Mouse (Mus musculus) fat pad, adult 2 months (tissue): ENCODE results near the gene Ugt1a9.

ENCODE experiments used
- DNase-seq: peaks from one replicate; pipeline ENCODE4 v3.0.0-alpha.2; 2011; ENCODE audit warnings: low read depth, low spot score; ENCODE audit errors: extremely low read depth

The Ugt1a9 gene

DNA sequence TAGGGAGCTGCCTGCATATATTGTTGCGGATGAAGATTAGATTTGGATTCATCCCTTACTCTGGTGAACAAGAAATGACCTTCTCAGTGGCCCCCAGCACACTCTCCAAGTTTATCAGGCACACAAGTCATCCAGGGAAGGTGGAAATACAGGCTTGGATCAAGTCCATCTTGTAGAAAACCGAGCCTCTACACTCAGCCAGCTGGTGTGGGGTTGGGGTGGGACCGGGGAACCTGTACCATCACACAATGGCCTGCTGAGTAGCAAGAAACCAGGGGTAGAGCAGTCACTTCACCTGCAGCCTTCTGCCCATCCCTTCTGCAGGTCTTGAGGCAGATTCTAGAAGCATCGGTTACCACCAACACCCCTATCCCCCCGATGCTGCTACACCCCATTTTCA is 164.0 kb downstream of the Ugt1a9 start:
- DNase-seq = no peak

DNA sequence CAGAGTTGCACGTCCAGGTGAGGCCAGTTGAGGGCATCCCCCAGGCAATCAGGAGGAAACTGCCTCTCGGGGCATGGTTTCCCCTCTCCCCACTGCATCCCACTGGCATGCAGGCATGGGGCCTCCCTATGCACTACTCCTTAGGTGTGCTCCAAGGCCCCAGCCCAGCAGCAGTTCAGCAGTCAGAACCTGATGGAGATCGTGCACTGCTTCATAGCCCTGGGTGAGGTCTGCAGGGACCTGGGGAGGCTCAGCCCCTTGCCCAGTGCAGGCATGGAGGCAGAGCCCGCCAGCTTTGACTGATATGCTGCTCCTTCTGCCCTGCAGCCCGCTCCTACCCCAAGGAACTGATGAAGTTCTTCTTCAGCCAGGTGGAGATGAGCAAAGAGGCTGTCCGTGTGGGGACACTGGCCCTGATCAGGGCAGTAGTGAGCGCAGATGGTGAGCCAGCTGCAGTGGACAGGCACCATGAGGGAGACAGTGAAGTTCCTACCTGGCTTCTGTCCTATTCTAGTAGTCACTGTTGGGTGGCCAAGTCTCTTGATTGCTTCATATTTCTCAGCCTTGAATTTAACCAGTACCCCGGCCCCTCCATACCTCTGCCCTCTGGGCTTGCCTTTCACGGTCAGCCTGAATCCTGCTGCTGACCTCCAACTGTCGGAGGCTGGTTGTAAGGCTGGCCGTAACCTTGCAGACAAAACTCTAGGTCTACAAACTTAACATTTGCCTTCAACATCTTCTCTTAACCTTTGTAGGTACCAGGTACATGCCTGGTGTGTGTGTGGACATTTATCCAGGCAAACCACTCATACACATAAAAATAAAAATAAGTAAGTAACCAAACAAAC is 164.7 kb downstream of the Ugt1a9 start:
- DNase-seq = no peak

DNA sequence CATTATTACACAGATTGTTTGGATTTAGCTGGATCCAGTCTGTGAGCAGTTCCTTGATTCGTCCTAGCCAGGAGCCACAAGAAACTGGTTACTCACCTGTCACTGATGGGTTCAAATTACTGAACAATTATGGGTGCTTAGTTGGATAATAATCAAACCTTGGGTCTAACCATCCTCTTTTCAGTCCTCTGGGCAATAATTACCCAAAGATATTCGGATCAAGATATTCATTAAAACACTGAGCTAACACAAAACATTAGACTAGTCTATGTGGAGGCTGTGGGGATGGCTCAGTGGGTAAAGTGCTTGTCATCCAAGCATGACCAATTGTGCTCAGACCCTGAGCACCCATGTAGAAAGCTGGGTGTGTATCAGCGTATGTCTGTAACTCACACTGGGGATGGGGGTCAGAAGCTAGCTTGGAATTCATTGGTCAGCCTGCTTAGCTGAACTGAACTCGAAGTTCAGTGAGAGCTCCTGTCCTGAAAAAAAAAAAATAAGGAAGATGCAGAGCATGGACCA is 165.4 kb downstream of the Ugt1a9 start:
- no peak for DNase-seq

DNA sequence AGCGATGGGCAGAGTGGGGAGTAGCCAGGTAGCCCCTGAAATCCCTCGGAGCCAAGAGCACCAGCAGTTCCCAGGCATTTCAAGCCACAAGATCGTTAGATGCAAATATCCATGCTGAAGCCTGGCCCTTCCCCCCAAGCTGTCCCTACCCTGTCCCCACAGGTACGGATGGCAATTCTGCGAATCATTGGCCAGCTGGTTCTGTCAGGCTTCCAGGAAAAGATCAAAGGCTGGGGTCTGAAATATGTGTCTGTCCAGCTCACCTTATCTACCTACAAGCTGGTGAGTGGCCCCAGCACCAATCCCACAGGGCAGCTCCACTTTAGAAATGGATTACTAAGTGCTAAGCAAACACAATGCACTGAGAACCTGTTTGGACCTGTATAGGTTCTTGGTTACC is 166.7 kb downstream of the Ugt1a9 start:
- DNase-seq = no peak

DNA sequence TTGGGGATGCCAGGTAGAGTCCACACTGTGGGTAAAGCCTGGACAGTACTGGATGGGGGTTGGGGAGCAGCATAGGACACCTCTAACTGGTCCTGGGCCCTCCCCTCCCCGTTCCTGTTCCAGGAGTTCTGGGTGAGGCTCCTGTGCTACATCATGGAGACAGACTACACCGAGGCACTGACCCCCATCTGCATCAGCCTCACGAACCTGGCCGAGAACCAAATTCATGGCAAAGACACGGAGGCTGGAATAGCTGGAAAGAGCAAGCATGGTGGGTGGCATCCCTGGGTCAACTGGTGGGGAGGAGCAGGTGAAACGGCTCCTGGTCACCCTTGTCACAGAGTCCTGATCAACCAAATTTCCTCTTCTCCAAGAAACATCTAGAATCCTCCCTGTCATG is 168.2 kb downstream of the Ugt1a9 start:
- DNase-seq = no peak

DNA sequence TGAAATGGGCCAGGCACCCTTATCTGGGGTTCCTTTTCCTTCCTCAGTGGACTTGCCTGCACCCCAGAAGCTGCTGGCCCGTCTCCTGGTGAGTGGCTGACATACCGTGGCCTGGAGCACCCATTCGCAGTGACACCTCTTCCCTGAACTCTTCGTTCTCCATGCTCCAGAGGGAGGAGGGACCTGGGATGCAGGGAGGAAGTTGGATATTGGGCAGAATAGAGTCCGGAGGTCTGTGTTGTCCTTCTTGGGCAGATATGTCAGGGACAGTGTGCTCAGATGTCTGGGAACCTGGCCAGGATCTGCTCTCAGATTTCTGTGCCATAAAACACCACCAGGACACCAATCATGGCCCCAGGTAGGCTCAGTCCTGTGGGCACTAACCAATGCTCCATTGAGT is 169.5 kb downstream of the Ugt1a9 start:
- DNase-seq = no peak

DNA sequence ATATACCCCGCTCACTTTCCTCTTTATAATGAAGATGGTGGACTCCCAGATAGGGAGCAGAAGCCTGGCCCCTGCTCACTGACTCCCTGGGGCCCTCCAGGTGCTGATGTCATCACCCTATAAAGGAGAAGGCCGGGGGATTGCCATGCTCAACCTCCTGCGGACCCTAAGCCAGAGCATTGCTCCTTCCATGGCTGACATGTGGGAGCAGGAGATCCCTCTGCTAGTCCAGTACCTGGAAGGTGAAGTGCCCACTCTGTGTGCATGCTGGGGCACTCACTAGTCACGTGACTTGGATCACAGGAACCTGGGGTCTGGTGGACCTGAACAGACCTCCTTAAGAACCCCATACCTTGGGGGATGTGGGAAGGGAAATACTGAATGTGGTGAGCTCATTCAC is 170.0 kb downstream of the Ugt1a9 start:
- no peak for DNase-seq

DNA sequence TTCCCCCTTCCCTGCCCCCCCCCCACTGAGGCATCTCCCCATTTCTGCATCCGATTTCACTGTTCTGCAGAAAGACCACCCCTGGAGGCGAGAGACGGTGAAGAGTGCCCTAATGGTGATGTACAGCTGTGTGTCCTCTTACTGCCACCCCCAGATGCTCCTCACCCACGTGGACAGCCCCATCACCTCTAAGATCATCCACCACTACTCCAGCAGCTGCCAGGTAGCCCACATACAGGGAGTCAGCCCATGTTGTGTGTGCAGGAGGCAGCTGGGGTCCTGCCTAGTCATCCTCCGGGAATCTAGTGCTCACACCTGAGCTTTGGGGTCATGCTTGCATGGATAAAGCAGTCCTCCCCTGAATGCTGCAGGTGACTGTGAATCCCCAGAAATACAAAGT is 173.3 kb downstream of the Ugt1a9 start:
- DNase-seq = no peak

DNA sequence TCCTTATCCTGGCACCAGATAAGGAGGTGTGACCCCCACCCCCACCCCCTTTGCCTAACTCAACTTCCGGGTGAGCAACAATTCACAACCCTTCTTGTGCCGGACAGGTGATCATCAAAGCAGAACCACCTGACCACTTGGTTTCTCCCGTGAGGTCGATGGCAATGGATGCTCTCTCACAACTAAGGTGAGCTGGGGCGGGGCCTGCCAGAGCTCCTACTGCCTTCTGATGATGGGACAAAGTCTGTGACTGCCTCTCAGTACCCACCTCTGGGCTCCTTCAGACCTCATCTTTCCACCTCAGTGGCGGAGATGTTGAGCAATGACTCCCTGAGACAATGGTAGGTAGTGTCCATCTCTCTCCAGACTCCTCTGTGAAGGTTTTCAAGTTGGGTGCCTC is 175.3 kb downstream of the Ugt1a9 start:
- DNase-seq = no peak

DNA sequence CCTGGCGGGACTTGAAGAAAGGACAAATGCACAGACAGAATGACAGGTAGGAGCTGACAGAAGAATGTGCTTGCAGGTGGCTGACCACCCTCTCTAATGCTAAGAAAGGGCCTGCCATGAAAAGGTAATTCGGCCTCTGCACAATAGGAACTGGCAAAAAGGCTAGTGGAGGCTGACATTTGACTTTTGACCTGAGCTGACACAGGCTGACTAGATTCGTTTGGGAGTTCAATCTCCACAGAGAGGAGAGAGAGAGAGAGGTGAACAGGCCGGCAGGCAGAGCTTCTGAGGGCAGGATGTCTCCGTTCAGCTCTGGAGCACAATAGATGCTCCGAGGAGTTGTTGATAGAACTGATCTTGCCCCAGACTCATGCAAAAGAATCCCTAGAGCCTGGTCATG is 175.8 kb downstream of the Ugt1a9 start:
- no peak for DNase-seq

DNA sequence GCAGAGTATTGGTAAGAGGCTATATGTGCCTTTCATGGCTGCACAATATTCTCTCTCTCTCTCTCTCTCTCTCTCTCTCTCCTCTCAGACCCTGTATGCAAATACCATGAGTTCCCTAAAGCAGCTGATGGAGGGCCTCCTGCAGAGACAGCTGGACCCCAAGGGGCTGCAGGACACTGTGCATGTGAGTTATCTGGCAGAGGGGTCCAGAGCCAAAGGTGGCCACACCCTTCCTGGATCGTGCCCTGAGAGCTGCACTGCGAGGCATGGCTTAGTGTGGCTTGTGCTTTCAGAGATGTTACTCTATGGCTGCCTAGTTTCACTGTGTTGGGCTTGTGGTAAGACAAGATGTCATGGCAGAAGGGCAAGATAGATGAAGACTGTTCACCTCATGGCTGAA is 177.1 kb downstream of the Ugt1a9 start:
- no peak for DNase-seq

DNA sequence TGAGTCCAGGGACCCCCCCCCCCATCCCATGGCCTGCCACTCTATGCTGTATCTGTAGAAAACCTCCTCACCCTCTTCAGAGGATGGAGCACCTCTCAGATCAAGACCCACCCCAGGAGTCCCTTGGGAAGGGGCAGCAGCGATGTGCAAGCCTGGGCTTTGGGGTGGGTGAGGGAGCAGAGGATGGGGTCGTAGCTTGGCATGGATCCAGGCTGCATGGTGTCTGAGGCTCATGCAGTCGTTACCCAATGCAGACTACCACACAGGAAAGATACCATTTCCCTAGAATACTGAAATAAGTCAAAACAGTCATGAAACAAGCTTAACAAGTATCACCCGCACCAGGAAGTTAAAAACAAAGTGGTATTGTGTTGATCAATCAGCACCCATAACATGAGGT is 178.1 kb downstream of the Ugt1a9 start:
- no peak for DNase-seq

DNA sequence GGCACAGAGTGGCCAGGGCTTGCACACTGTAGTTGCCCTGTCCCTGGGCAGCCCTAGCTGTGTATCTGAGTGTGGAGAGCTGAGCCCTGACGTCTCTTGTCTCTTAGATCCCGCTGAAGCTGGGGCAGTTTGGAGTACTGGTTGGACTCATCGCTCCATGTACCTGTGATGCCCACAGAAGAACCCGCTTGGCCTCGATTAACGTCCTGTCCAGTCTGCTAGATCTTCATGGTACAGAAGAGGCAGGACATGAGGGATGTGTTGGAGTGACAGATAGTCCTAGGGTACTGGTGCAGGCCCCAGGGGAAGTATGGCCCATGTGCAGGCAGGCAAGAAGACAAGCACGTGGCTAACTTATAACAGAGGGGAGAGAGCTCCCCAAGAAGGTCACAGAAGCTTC is 179.0 kb downstream of the Ugt1a9 start:
- no peak for DNase-seq

DNA sequence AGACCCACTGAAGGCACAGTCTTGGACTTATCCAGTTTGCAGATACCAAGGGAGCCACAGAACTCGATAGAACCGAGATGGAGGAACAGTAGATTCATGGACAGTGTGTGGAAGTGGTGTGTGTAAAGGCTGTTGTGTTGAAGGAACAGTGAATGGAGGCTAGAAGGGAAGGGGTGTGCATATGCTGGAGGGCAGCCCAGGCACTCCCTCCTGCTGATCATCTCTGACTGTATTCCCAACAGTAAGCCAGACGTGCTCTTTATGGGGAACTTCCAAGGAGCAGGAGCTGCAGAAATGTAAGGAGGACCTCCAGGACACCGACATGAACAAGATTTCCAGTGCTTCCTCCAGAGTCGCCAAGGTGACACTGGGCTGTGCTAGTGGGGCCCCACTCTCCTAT is 179.4 kb downstream of the Ugt1a9 start:
- no peak for DNase-seq

DNA sequence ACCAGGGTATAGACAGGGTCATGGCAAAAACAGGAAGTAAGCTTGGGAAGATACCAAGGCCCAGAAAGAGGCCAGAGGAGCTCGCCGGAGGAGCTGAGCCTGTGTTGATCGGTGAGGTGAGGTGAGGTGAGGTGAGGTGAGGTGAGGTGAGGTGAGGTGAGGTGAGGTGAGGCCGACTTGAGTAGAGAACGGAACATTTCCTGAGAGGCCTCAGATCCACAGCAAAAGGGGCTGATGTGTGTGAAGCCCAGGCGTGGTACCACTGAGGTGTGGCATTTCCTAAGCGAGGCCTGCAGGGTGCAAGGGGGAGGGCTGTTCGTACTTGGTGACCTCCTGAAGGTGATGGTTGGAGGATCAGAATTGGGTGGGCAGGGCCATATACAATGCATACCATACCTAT is 182.5 kb downstream of the Ugt1a9 start:
- no peak for DNase-seq

DNA sequence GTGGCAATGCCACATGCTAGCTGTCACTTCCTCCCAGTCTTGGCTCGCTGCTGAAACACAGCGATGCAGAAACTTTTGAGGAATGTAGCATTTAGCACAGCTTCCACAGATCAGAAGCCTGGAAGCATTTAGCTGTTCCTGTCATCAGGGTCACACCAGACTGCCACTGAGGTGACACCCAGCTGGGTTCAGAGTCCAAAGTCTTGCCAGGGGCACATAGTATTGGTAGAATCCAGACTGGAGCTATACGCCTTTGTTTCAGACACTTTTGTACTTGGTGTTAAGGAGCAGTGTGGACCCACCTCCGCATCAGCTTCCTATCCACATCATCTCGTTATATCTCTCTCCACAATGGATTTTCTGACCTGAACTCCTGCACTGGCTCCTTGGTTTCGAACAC is 182.9 kb downstream of the Ugt1a9 start:
- no peak for DNase-seq

DNA sequence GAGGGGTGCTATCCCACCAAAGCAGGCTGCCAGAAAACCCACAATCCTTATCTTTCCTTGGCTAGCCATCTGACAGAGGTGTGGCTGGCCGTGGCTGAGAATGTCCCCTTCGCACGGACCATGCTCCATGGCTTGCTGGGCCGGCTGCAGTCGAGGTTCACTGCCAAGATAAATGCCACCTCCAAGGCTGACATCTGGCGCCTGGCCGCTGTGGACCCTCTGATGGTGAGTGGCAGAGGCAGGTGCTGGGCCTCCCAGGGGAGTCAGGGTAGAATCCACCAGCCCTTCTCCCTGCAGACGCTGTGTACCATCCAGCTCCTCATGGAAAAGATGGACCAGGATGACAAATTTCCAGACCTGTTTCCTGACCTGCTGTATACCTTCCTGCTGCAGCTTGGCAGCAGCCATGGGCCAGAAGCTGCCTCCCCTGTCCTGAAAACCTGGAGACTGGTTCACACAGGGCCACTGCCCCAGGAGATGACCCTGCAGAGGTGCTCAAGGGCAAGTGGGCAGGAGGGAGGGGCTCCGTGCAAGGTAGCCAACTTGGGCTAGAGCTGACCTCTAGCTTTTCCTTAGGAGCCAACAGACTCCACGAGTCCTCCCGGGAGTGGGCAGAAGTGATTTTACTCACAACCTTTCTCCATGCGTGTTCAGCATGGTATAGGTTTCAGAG is 184.3 kb downstream of the Ugt1a9 start:
- no peak for DNase-seq

DNA sequence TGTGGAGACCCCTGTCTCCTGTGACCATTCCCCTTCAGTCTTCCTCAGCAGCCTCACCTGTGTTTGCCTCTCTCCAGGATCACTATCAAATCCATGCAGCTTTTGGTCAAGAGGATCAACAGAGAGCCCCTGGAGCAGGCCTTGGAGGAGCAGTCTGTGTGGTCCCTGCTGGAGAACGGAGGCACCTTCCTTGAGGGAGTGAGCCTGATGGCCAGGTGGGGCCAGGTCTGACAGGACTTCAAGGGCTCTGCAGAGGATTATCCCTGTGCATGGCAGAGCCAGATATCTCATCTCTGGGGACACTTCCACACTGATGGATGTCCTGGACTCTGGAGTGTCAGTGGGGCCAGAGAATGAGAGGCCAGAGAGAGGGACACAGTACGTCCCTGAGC is 184.9 kb downstream of the Ugt1a9 start:
- no peak for DNase-seq

DNA sequence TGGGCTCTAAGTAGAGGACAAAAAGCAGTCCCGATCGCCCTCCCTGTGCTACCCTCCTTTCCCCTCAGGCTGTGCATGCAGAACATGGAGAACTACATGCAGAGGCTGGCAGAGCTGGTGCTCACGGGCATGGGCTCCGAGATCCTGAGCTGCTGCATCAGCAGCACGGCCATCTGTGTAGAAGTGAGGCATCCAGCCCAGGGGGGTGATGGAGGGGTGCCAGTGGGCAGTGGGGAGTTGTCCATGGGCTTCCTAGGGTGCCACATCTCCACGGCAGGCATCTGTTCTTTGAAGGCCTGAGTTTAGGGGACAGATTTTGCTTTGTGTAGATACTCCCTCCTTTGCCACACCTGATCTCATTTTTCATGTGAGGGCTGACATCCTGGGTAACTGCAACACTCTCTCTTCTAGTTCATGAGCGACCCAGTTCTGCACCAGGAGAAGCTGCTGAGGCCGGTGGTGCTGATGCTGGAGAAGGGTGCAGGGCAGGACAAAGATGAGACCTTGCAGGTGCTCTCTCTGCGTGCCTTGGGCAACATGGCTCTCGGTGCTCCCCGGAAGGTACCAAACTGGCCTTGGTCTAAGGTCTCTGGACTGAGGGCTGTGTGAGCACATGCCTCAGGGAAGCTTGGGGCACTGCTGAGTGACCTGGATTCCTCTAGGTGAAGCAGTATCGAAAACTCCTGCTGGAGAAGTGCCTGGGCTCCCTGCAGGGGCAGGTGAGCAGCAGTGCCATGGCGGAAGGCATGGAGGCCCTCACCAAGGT is 185.6 kb downstream of the Ugt1a9 start:
- no peak for DNase-seq

DNA sequence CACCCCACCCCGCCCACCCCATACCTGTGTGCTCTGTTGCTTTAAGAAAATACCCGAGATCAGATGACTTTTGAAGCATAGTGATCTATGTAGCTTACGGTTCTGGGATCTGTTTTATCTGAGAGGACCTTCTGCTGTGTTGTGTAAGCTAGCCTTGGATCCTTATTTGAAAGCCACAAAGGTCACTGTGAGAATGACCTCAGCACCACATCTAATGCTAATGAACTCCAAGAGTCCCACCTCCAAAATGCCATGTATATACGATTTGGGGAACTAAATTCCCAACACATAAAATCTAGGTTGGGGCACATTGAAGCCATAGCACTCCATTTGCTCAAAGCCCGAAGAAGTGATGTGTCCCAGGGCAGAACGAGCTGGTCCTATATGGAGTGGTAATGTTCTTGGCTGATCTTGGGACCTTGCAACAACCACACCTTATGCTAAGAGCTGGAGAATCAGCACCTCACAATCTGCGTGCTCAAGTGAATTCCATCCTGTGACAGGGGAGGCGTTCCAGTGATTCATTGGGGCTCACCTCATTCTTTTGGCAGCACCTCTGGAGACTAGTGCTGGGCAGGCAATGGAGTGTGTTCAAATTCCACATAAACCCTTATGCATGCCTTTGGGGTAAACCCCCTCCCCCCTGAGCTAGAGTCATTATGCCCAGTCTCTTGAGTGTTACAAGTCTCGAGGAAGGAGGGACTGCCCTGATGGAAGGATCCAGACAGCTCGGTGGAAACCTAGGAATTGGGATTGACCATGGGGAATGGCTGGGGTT is 186.5 kb downstream of the Ugt1a9 start:
- no peak for DNase-seq

DNA sequence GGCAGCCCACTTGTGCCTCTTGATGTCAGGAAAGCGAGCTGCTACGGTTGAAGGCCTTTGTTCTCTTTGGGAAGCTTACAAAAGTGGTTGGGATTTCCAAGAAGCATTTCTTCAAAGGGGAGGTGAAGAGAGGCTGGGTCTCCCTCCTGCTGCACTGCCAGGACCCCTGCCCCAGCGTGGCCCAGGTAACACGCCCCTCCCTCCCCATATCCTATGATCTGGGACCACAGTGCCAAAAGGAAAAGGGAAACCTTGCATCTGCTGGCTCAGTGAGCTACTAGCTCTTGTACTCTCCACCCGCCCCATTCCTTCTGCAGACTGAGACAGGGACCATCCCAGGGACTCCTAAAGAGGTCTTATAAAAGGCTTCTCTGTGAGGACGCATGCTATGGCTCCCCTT is 187.1 kb downstream of the Ugt1a9 start:
- DNase-seq = no peak
